Mouse (Mus musculus) spleen, adult 12 weeks (tissue): ENCODE measurements at regions not wholly inside any gene's neighbourhood (a gene's known extent, or its start where the extent isn't known, plus 50 kb on each side); places are given as distances from the start of the nearest gene placed in this dataset.

Experiments used
- DNase-seq: peaks from one replicate; pipeline ENCODE4 v3.0.0; 2022; ENCODE audit warnings: low spot score

DNA sequence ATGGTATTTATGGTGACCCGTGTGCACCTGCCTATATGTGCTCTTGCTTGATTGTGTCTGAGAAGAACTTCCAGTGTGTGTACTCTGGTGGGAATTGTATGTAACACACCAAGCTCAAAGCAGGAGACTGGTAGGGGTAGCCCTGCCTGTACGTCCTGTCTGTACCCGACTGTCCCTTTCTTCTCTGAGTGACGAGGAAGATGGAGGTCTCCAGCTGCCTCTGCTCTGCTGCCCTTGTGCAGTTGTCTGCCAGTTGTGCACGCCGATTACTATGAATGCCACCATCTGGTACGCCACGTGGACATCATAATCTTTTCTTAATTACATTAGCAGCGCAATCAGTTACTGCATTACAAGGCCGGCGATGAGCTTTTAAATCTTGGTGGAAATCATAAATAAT lies 53.6 kb upstream of the Mvb12b start:
- DNase-seq, result no peak

DNA sequence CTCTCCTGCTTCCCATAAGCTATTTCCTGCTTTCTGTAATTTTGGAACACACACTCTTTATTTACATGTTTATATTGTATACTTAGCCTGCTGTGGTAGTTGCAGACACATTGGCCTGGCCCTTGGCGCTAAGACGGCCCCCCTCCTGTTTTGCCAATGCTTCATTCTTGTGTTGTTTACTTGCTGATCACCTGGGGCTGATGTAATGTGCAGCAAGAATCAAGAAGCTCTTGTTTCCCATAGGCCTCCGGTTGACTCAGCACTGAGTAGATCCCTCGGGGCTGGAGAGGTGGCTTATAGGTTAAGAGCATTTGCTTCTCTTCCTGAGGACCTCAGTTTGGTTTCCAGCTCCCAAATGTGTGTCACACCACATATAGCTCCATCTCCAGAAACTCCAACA lies 52.1 kb upstream of the Mvb12b start:
- DNase-seq, result no peak
